Mouse (Mus musculus) urinary bladder, postnatal 4 days (tissue): Measurements from ENCODE around the gene Tmco4.

Experiments used
- DNase-seq, 2 experiments: peaks; one replicate each; pipeline ENCODE4 v3.0.0; 2021 to 2022; ENCODE audit warnings: low spot score in 2 of 2

Gene Tmco4

DNA sequence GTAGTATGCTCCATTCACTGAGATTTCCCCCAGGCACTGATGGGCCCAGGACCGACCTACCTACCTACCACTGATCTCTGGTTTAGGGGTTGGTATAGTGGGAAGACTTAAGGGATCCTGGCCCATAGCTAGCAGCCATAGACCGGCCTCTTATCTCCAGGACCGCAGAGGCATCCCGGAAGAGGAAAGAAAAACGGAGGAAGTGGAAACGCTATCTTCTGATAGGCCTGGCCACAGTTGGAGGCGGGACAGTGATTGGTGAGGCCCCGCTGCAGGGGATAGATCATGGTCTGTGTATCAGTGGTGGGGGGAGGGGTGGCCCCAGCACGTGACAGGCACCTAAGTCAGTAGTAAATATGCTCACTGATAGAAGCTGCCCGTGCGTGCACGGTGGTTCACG is 46.7 kb downstream of the Tmco4 start:
- DNase-seq: no peak

DNA sequence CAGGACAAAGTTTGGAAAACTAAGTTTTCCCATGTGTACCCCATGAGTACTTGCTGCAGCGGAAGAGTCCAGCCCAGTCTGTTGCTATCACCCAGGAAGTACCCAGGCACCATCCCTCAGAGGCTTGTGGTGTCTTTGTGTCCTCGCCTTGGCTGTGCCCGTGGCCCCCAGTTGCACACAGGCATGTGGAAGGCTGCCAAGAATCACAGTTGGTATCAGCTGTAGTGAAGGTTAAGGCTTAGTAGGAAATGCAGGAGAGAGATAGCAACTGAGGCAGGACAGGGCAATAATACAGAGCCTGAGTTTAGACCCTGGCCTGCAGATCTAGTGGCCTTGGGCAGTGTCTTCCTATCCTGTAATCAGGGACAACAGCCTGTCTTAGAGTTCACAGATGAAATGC is 47.7 kb downstream of the Tmco4 start:
- DNase-seq: no peak

DNA sequence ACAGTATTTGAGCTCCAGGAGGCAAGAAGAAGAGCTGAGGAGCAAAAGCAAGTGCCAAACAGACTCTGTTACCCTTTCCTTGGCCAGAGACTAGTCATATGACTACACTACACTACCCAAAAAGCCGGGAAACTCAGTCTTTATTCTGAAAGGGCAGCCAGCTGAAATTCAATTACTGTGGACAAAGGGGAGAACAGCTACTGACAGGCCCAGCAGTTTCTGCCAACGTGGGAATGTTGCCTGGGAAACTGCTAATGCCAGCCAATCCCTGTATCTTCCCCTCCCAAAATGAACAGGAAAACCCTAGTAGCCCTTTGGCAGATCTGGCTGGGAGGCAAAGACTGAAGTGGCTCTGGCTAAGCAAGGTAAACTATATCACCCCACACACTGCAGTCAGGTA is 51.7 kb downstream of the Tmco4 start:
- DNase-seq: no peak

DNA sequence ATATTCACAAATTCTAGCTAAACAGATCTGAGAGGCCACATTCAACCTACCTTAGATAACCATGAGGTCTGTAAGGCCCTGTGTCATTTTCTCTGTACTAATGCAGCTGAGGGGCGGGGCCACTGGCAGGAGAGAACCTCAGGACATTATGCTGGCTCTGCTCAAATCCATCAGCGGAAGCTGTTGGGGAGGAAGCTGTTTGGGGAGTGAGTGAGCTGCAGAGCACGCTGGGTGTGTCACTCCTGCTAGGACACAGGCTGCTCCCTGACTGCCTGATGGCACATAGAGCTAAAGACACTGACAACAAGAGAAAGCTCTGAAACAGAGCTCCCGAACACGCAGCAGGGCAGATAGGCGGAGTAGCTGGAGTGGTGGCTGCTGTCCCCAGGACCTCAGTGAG is 58.0 kb downstream of the Tmco4 start:
- DNase-seq: no peak

GRCm38 (mm10) chr4:139032521-139032920 is 59.8 kb downstream of the Tmco4 start:
- no peak for DNase-seq

DNA sequence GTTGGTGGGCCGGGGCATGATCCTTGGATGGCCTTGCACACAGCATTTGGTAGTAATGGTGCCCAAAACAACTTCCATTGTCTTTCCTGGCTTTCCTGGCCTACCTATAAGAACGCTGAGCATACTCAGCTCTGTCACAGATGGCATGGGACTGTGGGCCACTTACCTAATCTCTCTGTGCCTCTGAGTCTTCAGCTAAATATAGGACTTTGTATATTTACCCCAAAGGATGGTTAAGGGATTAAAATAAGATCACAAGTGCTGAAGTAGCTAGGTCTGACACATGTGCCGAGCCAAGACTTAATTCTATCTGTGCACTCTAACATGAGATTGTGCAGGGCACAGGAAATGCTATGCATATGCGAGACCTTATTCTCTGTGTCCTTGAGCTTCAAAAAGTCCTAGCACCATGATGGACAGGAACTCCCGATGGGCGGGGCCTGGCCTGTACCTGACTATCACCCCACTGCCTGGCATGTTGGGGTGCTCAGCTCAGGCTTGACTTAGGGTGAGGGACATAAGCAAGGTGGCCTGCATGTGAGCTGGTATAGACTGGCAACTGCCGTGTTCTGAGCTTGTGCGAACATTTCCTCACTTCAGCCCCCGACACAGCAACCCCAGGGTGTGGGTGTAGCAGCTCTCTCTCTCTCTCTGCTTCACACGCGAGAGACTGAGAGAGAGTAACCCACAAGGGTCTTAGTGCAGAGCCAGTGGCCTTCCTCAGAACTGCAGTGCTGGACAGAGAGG is 60.7 kb downstream of the Tmco4 start:
- DNase-seq: no peak

GRCm38 (mm10) chr4:139034010-139034367 is 61.3 kb downstream of the Tmco4 start:
- no peak for DNase-seq

DNA sequence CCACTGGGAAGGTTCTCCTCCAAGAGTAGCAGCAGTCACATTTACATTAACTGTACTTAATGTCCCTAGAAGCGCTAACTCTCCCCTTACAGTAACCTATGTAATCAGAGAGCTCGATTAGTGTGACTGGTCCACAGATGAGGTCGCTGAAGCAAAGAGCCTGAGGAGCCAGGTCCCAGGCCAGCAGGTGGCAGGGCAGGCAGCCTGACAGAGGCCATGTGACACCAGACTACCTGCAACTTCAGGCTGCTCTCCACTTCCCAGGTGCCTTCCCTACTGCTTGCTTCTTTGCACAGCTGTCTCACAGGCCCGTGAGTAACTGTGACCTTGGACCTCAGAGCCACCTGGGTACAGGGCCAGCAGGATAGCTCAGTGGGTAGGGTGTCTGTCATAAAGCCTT is 61.9 kb downstream of the Tmco4 start:
- no peak for DNase-seq

- DNase-seq: no peak
Measured at GRCm38 (mm10) chr4:139034942-139035341, 62.3 kb downstream of the Tmco4 start.

- DNase-seq: no peak
Measured at GRCm38 (mm10) chr4:139035799-139036198, 63.1 kb downstream of the Tmco4 start.

DNA sequence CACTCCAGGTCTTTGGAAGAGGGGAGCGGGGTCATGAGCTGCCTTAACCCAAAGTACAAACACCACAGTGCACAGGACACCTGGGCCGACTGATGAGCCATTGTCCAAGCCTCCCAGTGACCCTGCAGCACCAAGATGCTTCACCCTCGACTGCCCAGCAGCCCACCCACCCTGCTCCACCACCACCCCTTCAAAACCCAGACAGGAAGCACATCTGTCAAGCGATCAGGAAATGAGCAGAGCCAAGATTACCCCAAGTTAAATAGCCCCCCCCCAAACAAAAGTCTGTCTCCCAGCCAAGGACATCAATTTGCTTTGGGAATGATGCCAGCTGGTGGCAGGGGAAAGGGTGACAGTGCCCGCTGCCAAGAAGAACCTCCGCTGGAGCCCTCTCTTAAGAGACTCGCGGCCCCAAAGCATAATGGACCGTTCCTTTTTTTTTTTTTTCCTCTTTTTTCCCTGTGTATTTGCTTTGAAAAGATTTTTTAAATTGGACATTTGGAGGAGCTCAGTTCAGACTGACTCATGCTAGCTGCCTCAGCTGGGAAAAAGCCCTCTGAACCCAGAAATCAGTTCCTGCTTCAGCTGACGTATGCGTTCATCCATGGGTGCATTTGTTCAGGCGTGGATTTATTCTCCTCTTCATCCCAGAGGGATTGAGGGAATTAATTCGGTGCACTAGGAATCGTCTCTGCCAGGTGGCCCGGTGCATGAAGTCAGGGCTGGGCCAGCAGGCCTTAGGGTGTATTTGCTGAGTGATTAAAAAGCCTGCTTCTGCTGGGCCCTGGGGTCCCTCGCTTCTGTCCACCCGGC is 65.3 kb downstream of the Tmco4 start:
- DNase-seq: no peak

DNA sequence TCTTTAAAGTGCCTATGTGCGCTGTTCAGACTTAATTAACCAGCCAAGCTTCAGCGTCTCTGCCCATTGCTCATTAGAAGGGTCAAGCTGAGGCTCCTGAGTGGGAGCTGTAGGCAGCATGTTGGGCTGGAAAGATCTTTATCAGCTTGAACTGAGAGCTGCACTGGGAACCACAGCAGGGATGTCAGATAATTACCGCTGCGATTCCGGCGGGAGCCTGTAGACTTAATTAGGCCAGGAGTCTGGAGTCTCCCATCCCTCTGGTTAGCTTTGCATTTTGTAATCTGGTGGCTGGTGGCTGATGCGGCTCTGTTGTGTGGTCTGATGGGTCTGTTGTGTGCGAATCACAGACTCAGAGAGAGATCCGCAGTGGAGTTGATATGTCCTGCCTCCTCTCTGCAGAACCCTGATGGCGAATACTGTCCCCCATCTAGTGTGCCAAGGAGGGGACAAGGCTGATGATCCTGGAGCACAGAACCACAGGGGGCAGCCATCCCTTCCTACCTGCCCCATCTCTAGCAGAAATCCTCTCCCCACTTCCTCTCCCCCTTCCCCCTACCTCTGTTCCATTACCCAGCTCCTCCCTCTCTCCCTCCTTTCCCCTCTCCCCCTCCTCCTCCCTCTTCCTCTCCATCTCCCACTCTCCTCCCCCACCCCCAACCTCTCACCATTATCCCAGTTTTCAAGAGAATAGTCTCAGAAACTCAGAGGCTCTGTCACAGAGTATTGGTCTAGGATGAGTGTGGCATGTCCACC is 67.6 kb downstream of the Tmco4 start:
- no peak for DNase-seq

GRCm38 (mm10) chr4:139042611-139043010 is 69.9 kb downstream of the Tmco4 start:
- DNase-seq: no peak

DNA sequence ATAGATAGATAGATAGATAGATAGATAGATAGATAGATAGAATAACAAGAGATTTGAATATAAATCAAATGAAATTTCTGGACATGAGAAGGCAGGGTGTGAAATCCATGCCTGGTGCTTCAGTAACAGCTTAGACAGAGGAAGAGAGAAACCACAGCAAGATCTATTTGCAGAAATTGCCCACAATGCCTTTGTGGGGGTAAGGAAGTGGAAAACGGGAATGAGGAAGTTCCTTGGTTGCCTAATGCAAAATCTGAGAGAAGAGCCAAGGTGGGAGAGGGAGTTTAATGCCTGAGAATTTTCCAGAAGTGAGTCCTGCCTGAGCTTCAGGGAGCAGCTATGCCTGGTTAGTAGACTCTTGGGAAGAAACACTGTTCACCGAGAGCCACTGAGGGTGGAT is 70.9 kb downstream of the Tmco4 start:
- DNase-seq: no peak

DNA sequence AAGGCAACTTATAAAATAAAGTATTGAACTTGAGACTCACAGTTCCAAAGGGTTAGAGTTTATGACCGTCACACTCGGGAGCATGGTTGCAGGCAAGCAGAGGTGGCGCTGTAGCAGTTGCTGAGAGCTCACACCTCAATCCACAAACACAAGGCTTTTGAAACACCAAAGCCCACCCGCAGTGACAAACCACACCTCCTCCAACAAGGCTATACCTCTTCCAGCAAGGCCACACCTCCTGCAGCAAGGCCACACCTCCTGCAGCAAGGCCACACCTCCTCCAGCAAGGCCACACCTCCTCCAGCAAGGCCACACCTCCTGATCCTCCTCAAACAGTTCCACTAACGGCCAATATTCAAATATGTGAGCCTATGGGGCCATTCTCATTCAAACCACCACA is 71.9 kb downstream of the Tmco4 start:
- DNase-seq: no peak

GRCm38 (mm10) chr4:139046354-139046753 is 73.7 kb downstream of the Tmco4 start:
- no peak for DNase-seq

DNA sequence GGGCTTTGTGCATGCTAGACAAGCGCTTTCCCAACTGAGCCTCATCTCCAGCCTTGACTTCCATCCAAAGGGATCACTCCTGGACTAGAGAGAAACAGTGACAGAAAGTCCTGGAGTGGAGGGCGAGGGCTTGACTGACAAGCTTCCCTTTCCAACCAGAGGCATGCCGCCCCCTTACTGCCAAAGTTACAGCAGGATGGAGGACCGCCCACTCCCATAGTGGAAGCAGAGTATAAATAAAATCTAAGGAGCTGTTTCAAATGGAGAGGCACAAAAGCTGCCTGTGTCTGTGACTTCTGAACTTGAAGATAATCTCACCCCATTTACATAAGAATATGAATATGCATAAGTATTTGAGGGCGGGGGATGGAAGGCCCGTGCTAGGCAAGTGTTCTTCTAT is 75.8 kb downstream of the Tmco4 start:
- no peak for DNase-seq

DNA sequence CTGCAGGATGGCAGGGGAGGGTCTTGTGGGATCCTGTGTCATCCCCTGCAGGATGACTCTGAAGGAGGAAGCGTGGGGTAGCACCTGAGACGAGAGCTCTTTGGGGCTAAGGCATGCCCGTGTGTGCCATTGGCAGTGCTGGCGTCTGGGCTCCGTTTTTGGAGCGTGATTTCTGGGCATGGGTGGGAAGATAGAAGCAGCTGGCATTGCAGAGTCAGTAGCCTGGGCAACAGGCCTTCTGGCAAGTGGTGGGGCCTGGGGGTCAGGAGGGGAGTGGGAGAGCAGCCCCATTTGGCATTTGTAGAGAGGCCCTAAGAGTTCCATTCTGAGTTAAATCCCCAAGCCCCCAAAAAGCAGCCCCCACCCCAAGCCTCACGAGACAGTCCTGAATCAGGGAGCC is 80.1 kb downstream of the Tmco4 start:
- DNase-seq: no peak

DNA sequence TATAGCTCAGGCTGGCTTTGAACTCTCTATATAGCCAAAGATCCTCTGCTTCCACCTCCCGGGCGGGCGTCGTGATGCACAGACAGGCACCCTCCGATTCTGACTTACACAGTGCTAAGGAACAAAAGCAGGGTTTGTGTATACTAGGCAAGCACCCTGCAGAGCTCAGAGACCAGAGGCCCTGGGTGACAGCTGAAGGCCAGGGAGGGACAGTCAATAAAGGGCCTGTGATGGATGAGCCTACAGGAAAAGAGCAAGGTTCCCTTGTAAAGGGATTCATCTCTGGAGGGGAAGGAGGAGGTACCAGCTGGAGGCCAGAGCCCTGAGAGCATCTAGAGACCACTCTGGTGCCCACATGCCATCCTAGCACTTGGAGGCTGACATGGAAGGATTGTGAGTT is 80.7 kb downstream of the Tmco4 start:
- no peak for DNase-seq

- no peak for DNase-seq
Measured at GRCm38 (mm10) chr4:139054300-139054923, 81.7 kb downstream of the Tmco4 start.

GRCm38 (mm10) chr4:139055336-139055735 is 82.6 kb downstream of the Tmco4 start:
- DNase-seq: no peak

GRCm38 (mm10) chr4:139055744-139056143 is 83.1 kb downstream of the Tmco4 start:
- DNase-seq: no peak
